Mouse (Mus musculus): Measurements from ENCODE around the gene Adh5.

Gene Adh5

DNA sequence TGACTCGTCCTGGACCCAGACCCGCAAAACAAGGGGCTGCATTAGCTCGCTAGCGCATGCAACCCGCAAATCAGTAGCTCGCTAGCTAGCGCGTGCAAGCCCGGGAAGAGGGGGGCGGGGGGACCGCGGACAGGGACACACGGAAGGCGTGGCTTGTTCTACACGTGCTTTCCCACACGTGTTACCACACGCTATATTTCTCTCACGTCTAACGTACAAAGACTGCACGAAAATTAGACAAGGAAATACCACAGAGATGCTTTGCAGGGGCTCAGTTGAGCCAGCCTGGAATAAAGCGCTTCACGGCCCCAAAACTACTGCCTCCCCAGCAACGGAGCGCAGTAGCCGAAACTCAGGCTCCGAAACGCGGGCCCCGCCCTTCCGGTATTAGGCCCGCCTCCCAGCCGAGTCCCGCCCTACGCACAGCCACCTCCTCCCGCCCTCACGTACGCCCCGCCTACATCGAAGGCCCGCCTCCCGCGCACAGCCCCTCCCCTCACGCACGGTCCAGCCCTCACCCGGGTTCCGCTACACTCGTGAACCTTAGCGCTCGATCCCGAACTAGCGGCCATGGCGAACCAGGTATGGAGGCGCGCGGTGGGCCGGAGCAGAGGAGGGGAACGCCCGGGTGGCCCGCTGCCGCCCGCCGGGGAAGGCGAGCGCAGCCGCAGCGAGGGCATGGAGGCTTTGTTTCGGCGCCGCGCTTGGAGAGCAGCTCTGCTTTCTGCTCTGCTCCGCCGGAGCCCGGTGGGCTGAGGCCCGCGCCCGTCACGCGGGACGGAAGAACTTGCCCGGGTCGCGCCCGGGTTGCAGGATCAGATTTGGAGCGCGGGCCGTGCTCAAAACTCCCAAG is at the start of gene Adh5:
Gene Adh5 (plus strand): TSS at position 482 of the 853 bp plus-strand sequence.
- peak; percentile 93 for DNase-seq

DNA sequence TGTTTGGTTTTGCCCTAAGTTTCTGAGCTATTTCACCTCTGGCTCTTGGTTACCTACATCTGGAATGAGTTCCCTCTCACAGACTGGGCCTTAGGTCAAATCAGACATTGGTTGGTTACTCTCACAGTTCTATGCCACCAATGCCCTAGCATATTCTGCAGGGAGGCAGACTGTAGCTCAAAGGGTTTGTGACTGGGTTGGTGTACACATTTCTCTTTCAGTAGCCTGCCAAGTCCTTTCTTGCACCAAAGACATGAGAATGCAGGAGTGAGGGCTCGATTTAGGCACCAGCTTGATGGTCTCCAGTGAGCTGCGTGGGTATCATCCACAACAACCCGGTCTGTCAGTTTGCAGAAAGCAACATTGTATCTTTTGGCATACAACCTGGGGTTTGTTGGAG is 38.0 kb upstream of the Adh5 start:
- no peak for DNase-seq

DNA sequence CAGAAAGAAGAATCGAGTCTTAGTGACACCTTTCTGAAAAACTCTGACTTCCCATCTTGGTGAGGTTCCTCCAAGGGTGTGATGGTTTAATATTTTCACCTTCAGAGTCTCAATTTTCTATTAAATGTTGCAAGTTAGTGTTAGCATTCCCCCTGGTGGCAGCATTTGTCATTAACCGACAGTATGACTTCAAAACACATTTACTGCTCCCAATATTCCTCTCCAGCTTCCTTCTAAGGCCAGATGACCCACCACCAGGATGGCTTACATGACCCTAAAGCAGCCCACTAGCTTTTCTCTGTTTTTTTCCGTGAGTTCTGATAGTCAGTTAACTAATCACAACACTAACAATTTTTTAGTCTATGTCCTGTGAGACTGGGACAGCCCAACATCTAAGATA is 37.6 kb upstream of the Adh5 start:
- peak; percentile 53 for DNase-seq

DNA sequence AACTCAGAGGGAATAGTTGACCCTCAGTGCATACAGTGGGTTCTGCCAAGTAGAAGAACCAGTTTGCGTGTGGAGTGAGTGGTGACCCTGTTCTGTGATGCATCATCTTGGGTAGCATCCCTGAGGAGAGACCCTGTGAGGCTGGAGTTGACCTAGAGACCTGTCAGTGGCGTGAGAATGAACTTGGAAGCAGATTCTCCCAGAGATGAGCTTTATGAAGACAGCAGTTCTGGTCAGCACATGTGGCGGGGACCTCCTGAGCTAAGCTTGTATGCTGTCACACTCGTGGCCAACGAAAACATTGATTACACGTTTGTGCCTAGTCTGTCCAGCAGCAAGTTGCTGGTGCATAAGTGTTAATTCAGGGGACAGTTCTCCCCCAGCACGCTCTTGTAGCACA is 37.1 kb upstream of the Adh5 start:
- no peak for DNase-seq

DNA sequence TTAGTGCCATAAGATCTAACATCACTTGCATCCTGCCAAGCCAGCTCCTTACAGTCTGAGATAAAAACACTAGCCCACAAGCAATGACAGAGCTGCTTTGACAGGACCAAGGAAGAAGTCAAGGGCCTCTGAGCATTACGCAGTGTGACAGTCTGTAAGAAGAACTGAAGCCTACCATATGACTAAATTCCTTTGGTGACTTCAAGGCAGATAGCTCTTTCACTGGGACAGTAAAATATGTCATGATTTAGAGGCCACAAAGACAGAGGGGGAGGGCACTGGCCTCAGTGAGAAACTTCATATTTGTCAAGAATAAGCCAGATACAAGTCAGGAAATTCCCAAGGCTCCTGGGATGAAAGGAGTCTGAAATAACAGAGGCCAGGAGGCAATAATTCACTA is 35.0 kb upstream of the Adh5 start:
- DNase-seq: no peak

DNA sequence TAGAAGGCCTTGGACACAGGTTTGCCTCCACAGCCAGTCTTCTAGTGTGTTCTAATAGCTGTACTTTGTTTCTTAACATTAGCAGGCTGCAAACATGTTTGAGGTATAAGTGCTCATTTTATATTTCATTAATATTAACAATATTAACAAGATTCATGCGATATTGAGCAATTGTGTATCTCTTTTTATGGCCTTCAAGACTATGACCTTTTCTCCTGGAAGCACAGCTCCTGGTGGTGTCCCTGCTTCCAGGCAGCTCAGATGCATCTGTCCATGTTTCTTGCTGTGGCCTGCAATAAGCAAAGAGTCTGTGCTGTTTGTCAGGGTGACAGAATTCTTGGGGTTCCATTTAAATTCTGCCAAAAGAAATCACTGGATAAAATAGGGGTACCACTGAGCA is 33.3 kb upstream of the Adh5 start:
- DNase-seq: no peak

DNA sequence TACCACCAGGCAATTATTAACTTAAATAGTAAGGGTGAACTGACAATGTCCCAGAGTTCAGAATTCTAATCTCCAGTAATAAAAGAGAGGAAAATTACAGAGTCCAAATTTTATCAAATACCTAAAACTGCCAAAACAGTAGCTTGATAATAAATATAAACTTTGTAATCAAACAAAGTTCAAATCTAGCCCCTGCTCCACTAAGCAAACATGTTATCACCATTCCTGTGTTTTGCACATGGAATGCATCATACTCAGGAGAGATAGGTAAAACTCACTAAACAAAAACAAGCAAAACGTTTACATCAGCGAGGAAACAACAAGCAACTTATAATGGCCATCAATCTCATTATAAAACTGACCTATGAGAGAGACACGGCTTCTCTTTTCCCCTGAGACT is 32.7 kb upstream of the Adh5 start:
- no peak for DNase-seq

DNA sequence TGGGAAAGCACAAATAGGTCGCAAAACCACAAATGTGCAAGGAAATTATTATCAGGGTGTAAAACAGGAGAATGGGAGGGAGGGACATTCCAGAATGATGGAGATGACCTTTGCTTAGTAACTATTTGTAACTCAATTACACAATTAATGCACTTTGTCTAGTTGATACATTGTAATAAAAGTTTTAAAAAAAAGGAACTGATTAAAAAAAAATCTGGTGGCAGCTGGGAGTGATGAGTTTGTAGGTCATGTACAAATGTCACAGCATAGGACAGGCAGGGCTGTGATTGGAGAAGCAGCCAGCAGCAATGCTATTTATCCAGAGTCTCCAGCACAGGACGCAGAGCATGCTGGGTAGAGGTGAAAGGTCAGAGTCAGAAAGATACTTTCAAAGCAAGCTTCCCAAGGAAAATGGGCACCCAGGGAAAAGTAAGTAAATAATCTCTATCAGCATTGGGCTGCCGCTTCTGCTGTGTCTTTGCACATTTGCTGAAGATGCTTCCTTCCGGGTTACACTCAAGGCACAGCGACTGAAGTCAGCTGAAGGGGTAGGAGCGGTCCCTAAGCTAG is 27.7 kb upstream of the Adh5 start, which contains the start of gene Adh4:
Gene Adh4 (plus strand): TSS at position 346 of the 570 bp plus-strand sequence.
- DNase-seq: no peak

DNA sequence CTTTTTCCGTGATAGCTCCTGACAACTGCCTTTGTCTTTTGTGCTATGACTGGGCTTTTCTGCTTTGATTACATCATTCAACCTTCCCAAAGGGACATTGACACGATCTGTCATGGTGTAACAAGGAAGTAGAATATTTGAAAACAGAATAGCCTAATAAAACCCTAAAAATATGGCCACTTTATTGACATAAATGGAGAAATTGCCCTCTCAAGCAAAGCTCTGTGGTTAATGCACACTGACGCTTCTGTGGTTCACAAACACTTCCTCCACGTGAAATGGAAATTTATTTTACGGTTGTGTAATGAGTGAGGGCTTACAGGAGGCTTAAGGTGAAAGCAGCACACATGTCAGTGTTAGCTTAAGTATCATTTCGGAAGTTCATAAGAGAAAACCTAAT is 23.5 kb upstream of the Adh5 start:
- DNase-seq: no peak

DNA sequence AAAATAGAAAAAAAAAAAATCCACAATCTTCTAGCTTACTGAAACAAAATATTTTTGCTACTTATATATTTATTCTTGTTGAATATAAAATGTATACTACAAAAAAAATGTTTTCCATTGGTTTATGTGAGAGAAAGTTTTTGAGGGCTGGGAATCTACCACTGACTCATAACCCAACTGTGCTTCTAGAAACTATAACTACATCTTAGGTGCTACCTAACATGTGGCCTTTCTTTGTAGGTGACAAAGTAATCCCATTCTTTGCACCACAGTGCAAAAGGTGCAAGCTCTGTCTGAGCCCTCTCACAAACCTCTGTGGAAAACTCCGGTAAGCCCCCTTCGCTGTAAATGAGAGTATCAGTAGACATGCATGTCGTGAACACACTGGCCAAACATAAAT is 22.5 kb upstream of the Adh5 start:
- DNase-seq: no peak

DNA sequence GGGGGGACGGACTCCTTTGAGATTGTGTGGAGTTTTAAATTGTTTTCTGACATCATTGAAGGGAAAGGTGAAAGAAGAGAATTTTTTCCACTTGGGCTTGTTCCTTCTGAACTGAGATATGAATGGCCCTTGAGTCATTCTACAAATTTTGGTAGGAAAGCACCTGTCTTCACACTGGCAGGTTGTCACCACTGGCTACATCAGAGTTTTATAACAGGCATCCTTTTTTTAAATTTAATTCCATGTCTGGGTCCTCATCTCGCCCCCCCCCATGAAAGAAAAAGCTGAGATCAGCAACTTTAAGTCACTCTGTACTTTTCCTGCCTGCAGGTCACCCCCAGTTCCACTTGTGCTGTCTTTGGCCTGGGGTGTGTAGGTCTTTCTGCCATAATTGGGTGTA is 19.2 kb upstream of the Adh5 start:
- DNase-seq: no peak

DNA sequence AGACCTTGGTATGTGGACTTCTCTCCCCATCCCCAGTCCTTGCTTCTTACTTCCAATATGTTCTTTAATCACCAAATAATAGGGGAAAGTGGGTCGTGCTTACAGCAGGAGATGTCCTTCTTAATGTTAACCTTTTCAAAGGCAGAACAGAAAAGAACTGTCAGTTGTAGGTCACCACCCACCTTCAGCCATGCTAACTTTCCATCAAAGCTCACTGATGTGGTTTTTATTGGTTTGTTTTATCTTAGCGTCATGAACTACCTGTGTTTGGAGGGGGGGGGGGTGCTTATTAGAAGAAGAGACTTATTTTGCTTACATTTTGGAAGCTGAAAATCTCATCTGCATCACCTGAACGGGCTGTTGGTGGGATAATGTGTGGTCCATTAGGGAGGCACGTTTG is 18.6 kb upstream of the Adh5 start:
- no peak for DNase-seq

DNA sequence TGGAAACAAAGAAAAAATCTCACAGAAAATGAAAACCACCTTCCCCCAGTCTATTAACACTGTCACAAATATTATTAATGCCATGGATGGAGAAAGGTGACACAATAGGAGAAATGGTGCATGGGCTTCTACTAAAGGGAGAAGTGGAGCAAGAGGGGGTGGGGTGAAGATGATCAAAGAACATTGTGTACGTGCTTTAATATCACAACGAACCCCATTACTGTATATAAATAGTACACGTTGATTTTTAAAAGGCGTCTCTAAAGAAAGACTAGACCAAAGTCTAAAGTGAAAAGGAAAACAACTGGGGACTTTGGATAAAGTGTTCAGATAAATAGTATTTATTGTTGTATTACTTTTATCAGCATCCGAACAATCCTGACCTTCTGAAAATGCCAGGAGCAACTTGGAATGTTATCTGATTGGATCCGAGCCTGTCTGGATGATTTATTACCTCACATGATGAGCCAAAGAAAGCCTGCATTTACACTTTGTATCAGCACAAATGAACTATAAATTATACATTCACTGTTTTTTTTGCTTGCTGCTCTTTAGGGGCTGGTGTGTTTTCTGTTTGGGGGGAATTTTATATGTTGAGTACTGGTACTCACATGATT is 12.4 kb upstream of the Adh5 start:
- no peak for DNase-seq

DNA sequence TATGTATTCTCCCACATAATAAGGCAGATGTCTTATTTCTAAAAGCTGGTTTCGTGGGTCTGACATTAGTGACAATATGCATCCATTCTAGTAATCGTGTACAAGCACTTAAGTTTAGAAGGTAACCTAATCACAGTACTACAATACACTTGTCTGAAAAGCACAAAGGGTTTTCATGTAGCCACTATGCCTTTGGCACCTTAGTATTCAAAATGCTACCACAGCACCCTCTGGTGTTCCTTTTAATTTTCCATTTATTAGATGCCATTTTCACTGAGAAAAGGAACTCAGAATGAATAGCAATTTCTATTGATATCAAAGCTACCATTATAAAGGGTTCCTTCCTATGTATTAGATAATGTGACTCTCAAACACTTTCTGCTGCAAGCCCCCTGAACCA is 11.1 kb upstream of the Adh5 start:
- DNase-seq: no peak

DNA sequence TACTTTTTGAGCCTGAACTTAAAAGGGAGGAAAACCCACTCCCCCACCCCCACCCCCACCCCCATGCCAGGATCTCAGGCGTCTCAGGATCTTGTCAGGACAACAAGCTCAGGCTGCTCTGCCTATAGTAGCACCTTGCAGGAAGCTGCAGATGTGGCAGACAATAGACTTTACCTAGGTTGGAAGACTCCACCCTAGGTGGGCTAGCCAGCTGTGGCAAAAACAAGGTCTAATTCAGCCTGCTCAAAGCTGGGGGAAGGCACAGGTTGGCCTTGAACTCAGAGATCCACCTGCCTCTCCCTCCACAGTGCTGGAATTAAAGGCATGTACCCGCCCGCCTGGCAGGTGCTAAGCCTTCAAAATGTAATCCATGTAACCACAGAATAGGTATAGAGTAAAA is 4.2 kb upstream of the Adh5 start:
- DNase-seq: no peak

DNA sequence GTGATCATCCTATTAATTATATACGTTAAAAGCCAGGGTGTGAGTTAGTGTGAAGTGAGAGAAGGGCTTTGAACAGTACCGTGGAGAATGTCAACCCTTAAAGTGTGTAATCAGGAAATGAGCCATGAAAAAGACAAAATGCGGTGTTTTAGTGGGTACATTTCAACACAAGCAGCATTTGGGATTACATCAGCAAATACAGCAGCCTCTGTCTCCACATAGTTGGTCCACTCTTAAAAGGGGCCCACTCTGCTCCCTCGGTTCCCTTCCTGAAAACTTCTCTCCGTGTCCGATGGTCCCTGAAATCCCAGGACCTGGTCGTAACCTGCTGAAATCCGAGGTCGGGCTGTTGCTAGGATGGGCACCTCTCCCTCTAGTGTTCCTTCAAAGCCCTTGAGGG is 690 bp upstream of the Adh5 start:
- no peak for DNase-seq

DNA sequence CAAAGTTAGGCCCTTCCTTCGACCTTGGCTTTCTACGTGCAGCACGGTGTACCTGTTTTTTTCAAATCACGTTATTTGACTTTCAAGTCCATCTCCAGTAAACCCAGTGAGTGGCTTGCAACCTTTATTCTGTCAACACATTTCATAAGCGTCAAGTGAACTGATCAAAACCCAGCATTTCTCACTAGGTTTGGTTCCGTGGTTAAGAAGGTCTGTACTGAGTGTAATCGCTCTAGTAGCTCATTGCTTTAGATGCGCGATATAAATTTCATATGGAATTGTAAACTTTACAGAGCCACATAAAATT is 525 bp downstream of the Adh5 start:
- no peak for DNase-seq

DNA sequence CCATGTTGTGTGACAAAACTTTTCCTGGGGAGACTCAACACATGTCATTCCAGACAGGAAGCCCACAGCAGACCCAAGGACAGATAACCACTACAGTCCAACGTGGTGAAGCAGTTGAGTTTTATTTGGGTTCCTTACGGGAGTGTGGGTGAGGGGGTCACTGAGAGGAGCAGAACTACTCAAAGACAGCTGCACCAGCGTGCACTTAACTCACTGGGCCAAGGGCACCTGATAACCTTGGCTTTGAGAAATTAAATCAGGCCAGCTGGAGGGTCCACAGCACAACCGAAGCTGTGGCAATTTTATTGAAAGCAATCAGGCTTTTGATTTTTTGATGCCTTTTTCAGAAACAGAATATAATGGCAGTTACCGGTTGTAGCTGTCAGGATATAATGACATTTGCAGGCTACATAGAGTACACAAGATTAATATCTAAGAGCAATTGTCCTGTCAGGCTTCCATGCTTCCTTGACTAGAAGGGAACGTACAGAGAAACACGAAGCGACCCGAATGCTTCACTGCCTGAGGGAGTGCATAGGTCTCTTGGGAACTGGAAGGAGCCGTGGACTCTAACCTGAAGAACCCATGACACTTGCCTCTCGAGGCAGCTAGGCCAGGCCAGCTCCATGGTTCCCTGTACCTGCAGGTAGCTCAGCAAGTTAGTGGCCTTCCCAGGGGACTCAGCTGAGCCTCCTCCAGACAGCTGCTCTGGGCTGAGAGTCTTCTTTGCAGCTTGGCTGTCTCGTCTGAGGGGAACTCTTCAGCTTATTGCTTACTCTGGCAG is 5.4 kb downstream of the Adh5 start:
- DNase-seq: peak; percentile 46

DNA sequence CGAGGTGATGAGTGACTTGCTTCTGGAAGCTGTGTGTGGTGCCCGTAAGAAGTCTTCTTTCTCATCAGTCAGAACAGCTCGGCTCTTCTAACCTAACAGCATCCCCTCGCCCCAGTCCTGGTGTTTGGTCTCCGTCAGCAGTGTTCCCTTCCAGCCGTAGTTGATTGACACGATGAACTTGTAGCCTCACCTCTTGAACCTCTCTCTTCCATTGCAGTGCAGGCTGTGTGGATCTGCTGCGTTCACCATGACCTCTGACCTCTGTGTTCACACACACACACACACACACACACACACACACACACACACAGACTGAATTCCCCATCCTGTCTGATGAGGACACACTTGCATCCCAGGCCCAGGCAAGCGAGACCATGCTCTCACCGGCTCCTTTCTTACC is 9.3 kb downstream of the Adh5 start:
- DNase-seq: no peak

DNA sequence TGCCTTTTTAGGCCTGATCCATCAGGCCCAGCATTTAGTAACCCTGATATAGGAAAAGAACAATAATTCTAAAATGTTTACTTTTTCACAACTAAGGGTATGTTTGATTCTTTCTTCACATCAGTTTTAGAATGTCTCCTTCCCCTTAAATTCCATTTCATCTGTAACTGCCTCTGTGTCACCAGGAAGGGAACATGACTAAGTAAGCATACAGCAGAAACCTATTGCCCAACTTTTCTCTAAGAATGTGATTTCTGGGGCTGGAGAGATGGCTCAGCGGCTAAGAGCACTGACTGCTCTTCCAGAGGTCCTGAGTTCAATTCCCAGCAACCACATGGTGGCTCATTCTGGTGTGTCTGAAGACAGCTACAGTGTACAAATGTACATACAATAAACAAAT is 11.3 kb downstream of the Adh5 start:
- DNase-seq: no peak

DNA sequence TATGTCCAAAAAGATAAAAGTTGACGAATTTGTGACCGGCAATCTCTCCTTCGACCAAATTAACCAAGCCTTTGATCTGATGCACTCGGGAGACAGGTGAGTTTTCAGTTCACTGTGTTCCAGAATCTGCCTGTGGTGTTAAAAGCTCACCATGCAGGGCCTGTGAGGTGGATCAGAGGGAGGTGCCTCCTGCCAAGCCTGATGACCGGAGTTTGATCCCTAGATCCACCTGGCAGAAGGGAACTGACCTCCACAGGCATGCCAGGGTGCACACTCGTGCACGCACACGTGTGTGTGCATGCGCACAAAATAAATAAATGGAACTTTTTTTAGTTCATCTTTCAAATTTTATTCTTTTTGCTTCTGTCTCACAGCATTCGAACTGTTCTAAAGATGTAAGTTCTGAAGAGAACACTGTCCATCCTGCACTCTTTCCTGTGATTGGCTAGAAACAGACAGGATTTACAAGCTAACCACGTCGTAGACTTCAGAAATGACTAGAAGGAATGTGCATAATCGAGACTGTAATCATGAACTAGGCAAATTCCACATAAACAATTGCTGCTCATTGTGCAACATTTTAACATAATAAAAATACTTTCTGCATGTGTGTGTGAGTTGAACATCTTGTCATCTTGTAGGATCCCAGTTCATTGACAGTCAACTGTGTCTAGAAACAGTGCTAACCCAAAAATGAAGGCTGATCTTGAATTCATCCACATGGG is 12.0 kb downstream of the Adh5 start:
- no peak for DNase-seq

DNA sequence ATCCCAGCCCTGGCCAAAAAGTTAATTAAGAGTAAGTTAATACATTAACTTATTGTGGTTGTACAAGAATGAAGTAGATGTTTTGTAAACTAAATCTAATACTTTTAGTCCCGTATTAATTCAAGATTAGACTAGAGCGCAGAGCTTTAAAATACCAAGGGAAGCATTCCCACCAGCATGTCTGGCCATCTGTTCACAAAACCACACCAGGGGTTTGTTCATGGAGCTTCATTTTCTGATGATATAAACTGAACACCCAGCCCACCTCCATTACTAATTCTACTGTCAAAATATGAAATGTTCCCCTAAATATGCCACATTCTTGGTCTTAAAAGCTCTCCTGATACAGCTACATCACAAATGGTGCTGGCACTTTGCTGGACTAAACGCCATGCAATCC is 15.5 kb downstream of the Adh5 start:
- no peak for DNase-seq

DNA sequence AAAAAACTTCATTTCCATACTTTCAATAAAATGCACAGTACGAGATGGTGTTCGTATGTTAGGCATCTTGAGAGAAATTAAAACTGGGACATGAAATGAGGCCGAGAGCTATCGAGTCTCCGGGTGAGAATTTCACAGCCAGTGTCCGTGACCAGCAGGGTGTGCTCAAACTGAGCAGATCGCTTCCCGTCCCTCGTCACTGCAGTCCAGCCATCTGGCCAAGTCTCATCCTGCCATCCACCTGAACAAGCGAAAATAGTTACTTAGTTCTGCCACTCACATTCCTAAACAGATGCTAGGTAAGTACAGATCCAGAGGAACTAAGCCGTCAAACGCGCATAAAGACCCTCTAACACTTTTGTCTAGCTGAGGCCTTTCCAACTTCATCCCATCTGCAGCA is 17.4 kb downstream of the Adh5 start:
- DNase-seq: no peak

Measured in kidney, adult 18-20 months (tissue).